Mouse (Mus musculus) lung, postnatal 14 days (tissue): ENCODE results near the gene Gm7145.
"Not testable (repeated sequence)": the region's sequence is repeated elsewhere in the genome, so short reads cannot be mapped to it uniquely, and the experiment has no call there.

Source experiments
- DNase-seq: peaks from one replicate; pipeline ENCODE4 v3.0.0; 2021

Gm7145 gene

GRCm38 (mm10) chr1:117965639-117966038 lies at the start of gene Gm7145:
Gm7145 (plus strand) TSS chr1:117965939.
- no peak for DNase-seq

GRCm38 (mm10) chr1:117927715-117928114 lies 38.0 kb upstream of the Gm7145 start, which contains the start of gene Gm28168:
Gm28168 (plus strand) TSS chr1:117928015.
- DNase-seq: not testable (repeated sequence)

GRCm38 (mm10) chr1:118003876-118004275 lies 38.1 kb downstream of the Gm7145 start:
- DNase-seq: not testable (repeated sequence)

GRCm38 (mm10) chr1:118012736-118013135 lies 47.0 kb downstream of the Gm7145 start:
- DNase-seq: not testable (repeated sequence)
